Mouse (Mus musculus) left cerebral cortex, adult 8-10 months (tissue): ENCODE data around the gene Hs3st2. TPM values are rescaled to one million over a fixed set of nuclear protein-coding genes. Genes with fewer than 3 reads are reported as not detected.
A peak's percentile ranks its signal among the peaks of the same experiment; 100 is the strongest.

Experiments
- DNase-seq, 2 experiments: peaks; one replicate each; pipeline ENCODE4 v3.0.0; 2022; ENCODE audit warnings: low spot score in 2 of 2
- total RNA-seq, 4 experiments: library from RNA; stranded (reverse); gene quantifications; 2 replicates each; pipeline ENCODE4 v1.2.4; 2022

The Hs3st2 gene
- total RNA-seq, 4 experiments from 2014 or later = 38.7 to 51.6 (median 46.9) TPM

DNA sequence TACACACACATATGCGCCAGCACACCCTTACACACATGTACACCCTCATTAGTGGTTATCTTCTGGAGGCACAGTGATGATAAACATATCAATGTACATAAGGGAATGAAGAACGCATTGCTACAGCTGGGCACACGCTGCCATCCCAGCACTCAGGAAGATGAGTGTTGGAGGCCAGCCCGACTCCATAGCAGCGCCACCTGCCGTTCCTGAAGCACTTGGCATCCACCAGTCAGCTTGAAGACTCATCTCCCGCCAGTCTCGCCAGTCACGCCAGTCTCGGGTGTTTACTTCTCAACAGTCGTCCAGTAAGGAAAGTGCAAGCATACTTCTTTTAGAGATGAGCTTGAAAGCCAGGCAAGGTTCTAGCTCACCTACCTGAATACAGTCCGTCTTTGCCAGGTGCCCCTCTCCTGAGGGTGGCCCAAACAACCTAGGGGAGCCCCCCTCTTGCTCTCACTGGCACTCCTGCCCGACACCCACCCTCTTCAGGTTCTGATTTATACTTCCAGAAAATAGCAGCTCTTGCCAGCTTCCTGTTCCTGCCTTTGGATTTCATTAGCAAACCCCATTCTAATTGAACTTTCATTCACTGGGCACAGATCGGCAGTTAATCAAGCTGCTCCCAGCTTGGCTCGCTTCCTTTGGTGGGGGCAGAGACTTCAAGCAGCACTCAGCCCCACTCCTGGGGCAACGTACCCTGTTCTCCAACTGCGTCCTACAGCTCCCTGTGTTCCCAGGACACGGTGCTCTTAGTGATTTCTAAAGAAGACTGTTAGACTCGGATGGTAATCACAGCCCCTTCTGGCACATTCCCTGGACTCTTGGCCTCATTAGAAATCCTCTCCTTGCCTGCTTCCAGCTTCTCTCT lies 148.0 kb downstream of the Hs3st2 start:
- peak; percentile 57 to 81 for DNase-seq

DNA sequence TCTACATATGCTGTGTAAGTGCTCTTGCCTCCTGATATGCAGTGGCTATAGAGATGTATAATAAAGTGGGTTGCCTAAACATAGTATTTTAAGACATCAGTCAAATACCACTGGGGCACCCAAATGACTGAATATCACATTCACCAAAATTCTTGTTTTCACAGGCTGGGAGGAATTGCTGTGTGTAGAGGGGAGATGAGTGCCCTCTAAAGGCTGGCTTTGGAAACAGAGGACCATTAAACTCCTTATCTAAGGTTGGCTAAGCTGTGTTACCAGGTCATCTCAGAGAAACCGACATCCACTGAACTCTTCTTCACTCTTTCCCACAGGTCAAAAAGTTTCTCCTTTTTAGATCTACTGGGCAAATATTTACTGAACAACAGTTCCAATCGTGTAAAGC lies 150.8 kb downstream of the Hs3st2 start:
- no peak for DNase-seq

DNA sequence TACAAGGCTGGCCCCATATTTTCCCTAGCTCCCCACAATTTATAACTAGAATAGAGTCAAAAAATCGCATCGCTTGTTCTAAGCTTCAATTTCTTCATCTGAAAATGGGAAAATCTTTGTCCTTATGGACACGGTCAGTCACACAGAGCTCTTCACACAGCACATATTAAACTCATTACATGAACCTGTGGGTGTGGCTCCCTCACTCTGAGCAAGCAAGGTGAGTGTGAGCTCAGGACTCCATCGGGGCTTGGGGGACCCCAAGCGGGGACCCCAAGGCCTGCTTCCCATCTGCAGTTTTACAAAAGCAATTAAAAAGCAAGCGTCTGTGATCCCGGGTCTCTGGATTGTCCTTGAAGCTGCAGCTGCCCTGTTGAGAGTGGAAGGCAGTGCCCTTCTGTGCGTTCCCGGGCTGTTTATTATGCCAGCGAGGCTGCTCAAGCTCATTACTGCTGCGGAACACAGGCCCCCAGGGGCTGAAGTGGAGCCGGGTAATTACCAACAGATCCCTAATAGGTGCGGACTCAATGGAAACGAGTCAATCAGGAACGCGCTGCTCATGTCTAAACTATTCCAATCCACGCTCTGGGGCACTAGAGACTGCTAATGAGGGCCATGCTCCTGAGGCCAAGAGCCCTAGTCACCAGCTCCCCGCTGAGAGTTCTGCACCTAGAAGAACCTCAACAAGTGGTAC lies 157.8 kb downstream of the Hs3st2 start:
- DNase-seq = peak in 1 of 2 experiments; percentile 62
